Comparison of ENCODE assay signal across 9 mouse cellular contexts in the genomic region with DNA sequence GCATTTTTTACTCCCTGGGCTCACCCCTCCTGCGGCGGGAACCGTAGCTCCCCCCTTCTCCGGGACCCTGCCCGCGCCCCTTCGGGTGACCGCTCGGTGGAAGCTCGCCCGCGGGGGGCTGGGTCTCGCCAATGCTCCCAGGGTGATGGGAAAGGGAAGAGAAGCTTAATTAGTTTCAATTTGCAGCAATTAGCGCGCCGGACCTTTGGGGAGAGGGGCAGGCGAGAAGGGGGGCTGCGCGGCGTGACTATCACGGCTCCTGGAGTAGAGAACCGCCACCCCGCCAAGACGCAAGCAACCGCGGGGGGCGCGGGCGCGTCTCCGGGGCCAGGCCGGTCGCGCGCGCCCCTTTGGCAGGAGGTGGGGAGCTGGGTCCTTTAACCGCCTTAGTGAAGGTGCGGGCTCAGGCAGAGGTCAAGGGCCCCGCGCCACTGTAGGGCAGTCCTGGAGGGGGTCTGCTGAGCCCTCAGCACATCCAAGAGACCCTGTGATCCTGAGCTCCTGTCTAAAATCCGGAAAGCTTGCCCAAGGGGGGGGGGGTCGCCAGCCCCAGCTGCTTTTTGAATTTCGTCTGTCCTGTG. TPM values are rescaled to one million over a fixed set of nuclear protein-coding genes. Genes with fewer than 3 reads are reported as not detected.
DNase-seq lines count a peak whose midpoint lies in the region; ATAC-seq and TF ChIP-seq lines count a peak whose summit lies in the region.
"Had no signal": no experiment of that assay in that cellular context is flagged by ENCODE, and none has a peak within 500 bp of the region (broad histone marks: within the 10 kb centered on the region; RNA-seq: fewer than 3 reads in every experiment).

No protein-coding gene starts in this region.

- no peaks in the 10 kb centered on the region for H3K36me3 ChIP-seq in spleen, adult 2 months (ENCODE audit: control insufficient read depth, insufficient read depth, low read length)
- no peaks in the 10 kb centered on the region for H3K36me3 ChIP-seq in limb, embryonic 15.5 days

- no peak for ATAC-seq in limb, embryonic 15.5 days (ENCODE audit: insufficient number of reproducible peaks, low FRiP score, low TSS enrichment, low read depth)

- peaks cover 5% of the 10 kb centered on the region; the same call in 1 of the 2 replicates for H3K4me1 ChIP-seq in spleen, adult 2 months (ENCODE audit: control insufficient read depth, insufficient read depth, insufficient read length)
- peaks cover 14% of the 10 kb centered on the region for H3K4me1 ChIP-seq in limb, embryonic 15.5 days

- no peak for TF ChIP-seq CTCF in spleen, adult 2 months (IDR thresholded peaks at IDR 0.05; ENCODE audit: extremely low read depth, insufficient read depth, insufficient read length, insufficient replicate concordance)

- H3K4me2 ChIP-seq in limb, embryonic 15.5 days = peak overlapping the region; percentile 46

- DNase-seq in heart, adult 11 months = peak; percentile 72
- no peak for DNase-seq in heart, adult 8-10 months (ENCODE audit: low spot score)
- no peak for DNase-seq in spleen, adult 2 months (ENCODE audit: low read depth in 1 of 2, low spot score in 2 of 2)
- no peak for DNase-seq in spleen, adult 12 weeks (ENCODE audit: low spot score)
- peak; percentile 45 for DNase-seq in testis, postnatal 10 days (ENCODE audit: low spot score)
- DNase-seq in cerebellum, adult 11 months = no peak
- no peak for DNase-seq in right cerebral cortex, adult 2 months (ENCODE audit: low spot score in 2 of 2)
- DNase-seq: kidney, adult 11 months had no signal

- peaks cover 3% of the 10 kb centered on the region; the same call in 1 of the 2 replicates for H3K27me3 ChIP-seq in spleen, adult 2 months (ENCODE audit: control insufficient read depth, insufficient read depth, low read length)
- peaks cover 90% of the 10 kb centered on the region for H3K27me3 ChIP-seq in limb, embryonic 15.5 days

- TF ChIP-seq POLR2A in spleen, adult 2 months (IDR thresholded peaks at IDR 0.05; ENCODE audit: low read depth, low read length) = no peak

- no peak overlapping the region for H3K27ac ChIP-seq in spleen, adult 2 months (ENCODE audit: insufficient read depth, low read length)
- H3K27ac ChIP-seq in limb, embryonic 15.5 days = no peak overlapping the region

- no peak overlapping the region for H3K9ac ChIP-seq in limb, embryonic 15.5 days

- H3K9me3 ChIP-seq in limb, embryonic 15.5 days = no peaks in the 10 kb centered on the region

- WGBS in spleen, adult 2 months = 24% methylated on average over 41 of the region's 43 CpGs
- WGBS in limb, embryonic 15.5 days = 20% methylated on average over 42 of the region's 43 CpGs

- H3K4me3 ChIP-seq in spleen, adult 2 months (ENCODE audit: extremely low read depth, insufficient read depth, insufficient read length) = 0 out of 2 replicates have a peak overlapping the region, but pooled peaks have one; percentile 4
- peak overlapping the region; percentile 30 for H3K4me3 ChIP-seq in limb, embryonic 15.5 days

RNA-seq across cellular contexts. Expression of gene Arx, which starts 12.9 kb away (rescaled TPM):
- total RNA-seq in heart, adult 8-10 months (2022) = not detected
- not detected in 2 replicates for polyA plus RNA-seq in spleen, adult 2 months (2012; rRNA removed)
- polyA plus RNA-seq in limb, embryonic 15.5 days (2015; fragmentation: Nextera tagmentation; extraction: Ambion mirVana) = 0.40 and 0.56 TPM in 2 replicates

Comparison
In these comparisons a context has a peak if more than half of its experiments do, and no peak if none do; other contexts are left out.
1. DNase-seq: peak in heart, adult 11 months (single experiment) and testis, postnatal 10 days (single experiment); none in heart, adult 8-10 months (single experiment), spleen, adult 2 months (0 of 2), spleen, adult 12 weeks (single experiment), cerebellum, adult 11 months (single experiment) and right cerebral cortex, adult 2 months (0 of 2).